Mouse (Mus musculus) ES-Bruce4 (cell line): ENCODE measurements around the gene 2210011C24Rik.

Experiments used
- CTCF ChIP-seq: IDR thresholded peaks from one replicate; pipeline ENCODE4 v1.8.1; 2011; ENCODE audit warnings: low read depth, low read length
- EP300 ChIP-seq: IDR thresholded peaks from 2 replicates; pipeline ENCODE4 v1.6.1; 2011; ENCODE audit warnings: low read depth, low read length; ENCODE audit not compliant: insufficient read depth
- POLR2A ChIP-seq: IDR thresholded peaks from one replicate; pipeline ENCODE4 v1.8.1; 2011; ENCODE audit warnings: low read length; ENCODE audit not compliant: insufficient read depth

- no peak for TF ChIP-seq CTCF
- no peak for TF ChIP-seq POLR2A
- TF ChIP-seq EP300: no peak
Measured at GRCm38 (mm10) chr8:83973161-83974031, 38.6 kb downstream of the 2210011C24Rik start.
